Mouse (Mus musculus) gastrocnemius, adult 2 months (tissue): ENCODE measurements around the gene Mfsd8. TPM values are rescaled to one million over a fixed set of nuclear protein-coding genes. Genes with fewer than 3 reads are reported as not detected.
A peak's percentile ranks its signal among the peaks of the same experiment; 100 is the strongest.
"Not testable (repeated sequence)": the region's sequence is repeated elsewhere in the genome, so short reads cannot be mapped to it uniquely, and the experiment has no call there.

Experiments used
- DNase-seq: peaks from one replicate; pipeline ENCODE4 v3.0.0; 2022
- H3K27ac ChIP-seq: fragments of 200-600 bp; 2 replicates; pipeline ENCODE4 v1.8.1; 2022; ENCODE audit warnings: mild to moderate bottlenecking
- H3K4me3 ChIP-seq: fragments of 200-600 bp; 2 replicates; pipeline ENCODE4 v1.8.1; 2022; ENCODE audit warnings: mild to moderate bottlenecking, moderate library complexity
- CTCF ChIP-seq: fragments of 200-600 bp; IDR thresholded peaks from 2 replicates; pipeline ENCODE4 v1.8.1; 2022; ENCODE audit warnings: antibody characterized with exemption, mild to moderate bottlenecking, moderate library complexity
- intact Hi-C: fragments of 180-260 bp; cut with DNase I; formaldehyde crosslinking; loops from one replicate; pipeline ENCODE4 v1.15.1; 2025
- long read RNA-seq, 2 experiments: library from polyadenylated mRNA; stranded (forward); transcript quantifications; one replicate each; pipeline ENCODE4 v2.0.0; 2021
- total RNA-seq, 2 experiments: library from RNA; stranded (reverse); gene quantifications; 2 replicates each; pipeline ENCODE4 v1.2.3; 2021

The Mfsd8 gene
- total RNA-seq, result 10 to 100 TPM; 15.6 to 21.0 TPM
- long read RNA-seq, experiment 1, transcript Mfsd8-201 (12 exons, 3,151 nt), result major isoform, 45 of 53 reads
- long read RNA-seq, experiment 1, partial matches to known transcripts, result 0 of 53 reads
- long read RNA-seq, experiment 1, other reads (novel, unspliced or antisense), result 8 of 53 reads
- long read RNA-seq, experiment 2, transcript Mfsd8-201 (12 exons, 3,151 nt), result major isoform, 32 of 46 reads
- long read RNA-seq, experiment 2, partial matches to known transcripts, result 1 of 46 reads
- long read RNA-seq, experiment 2, other reads (novel, unspliced or antisense), result 12 of 46 reads

DNA sequence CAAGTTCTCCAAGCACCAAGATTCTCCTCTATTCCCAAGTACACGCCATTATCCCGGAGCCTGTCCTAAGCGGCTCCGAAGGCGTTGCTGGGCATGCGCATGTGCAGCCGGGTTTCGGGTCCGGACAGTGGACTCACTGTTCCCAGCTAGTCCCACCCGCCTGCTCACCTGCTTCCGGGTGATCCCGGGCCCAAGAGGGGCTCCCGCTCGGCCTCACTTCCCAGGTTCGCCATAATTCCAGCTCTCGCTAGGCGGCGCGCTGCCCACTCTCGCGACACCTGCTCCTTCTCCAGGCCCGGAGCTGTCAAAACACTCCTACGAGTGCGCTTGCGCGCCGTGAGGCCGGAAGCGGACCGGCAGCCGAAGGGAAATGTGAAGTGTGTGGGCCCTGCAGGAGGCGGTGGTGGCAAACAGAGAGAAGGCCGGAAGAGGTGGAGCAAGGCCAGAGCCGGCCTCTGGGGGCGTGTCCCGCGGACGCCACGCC lies at the start of gene Mfsd8:
TSS of gene Mfsd8 (minus strand) at position 414 of the 484 bp plus-strand sequence.
- peak; percentile 97 for DNase-seq
- Histone ChIP-seq H3K27ac (peak within 1 kb of the TSS; percentile 89), H3K4me3 (peak within 1 kb of the TSS; percentile 80)
- peak; percentile 62 for TF ChIP-seq CTCF
- intact Hi-C loops, result loop anchor here (2.0 kb wide), 1 partner anchor 46 kb away; the partner anchor contains the start of gene Plk4

DNA sequence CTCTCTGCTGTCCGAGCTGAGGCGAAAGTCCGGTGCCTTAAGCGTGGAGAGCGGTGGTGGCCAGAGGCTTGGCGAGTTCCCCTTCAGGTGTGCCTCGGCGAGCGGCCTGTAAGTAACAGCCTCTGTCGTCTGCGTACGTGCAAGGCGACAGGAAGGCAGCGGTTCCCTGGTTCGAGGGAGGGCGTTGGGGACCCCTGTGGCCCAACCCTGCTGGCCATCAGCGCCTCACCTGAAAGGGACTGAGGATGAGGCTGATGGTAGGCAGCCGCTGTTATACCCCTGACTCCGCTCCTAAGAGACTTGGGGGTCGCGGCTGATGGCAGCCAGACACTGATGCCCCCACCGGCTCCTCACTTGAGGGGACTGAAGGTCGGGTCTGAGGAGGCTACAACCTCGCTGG lies 47.6 kb upstream of the Mfsd8 start:
- peak; percentile 36 for DNase-seq
- intact Hi-C loops, result loop anchor here (2.0 kb wide), 1 partner anchor 54 kb away; the partner anchor contains the start of gene Larp1b

DNA sequence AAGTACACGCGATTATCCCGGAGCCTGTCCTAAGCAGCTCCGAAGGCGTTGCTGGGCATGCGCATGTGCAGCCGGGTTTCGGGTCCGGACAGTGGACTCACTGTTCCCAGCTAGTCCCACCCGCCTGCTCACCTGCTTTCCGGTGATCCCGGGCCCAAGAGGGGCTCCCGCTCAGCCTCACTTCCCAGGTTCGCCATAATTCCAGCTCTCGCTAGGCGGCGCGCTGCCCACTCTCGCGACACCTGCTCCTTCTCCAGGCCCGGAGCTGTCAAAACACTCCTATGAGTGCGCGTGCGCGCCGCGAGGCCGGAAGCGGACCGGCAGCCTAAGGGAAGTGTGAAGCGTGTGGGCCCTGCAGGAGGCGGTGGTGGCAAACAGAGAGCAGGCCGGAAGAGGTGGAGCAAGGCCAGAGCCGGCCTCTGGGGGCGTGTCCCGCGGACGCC lies 47.2 kb upstream of the Mfsd8 start:
- TF ChIP-seq CTCF, result peak; percentile 60
- intact Hi-C loops, result loop anchor here (2.0 kb wide), 1 partner anchor 55 kb away; the partner anchor contains the start of gene Larp1b
- H3K4me3 ChIP-seq, result peak overlapping the region; percentile 82
- peak; percentile 99 for DNase-seq
- peak overlapping the region; percentile 86 for H3K27ac ChIP-seq

More for the DNA sequence above, 47.6 kb upstream of the Mfsd8 start:
- Histone ChIP-seq H3K27ac (peak overlapping the region; percentile 90), H3K4me3 (peak overlapping the region; percentile 82)

DNA sequence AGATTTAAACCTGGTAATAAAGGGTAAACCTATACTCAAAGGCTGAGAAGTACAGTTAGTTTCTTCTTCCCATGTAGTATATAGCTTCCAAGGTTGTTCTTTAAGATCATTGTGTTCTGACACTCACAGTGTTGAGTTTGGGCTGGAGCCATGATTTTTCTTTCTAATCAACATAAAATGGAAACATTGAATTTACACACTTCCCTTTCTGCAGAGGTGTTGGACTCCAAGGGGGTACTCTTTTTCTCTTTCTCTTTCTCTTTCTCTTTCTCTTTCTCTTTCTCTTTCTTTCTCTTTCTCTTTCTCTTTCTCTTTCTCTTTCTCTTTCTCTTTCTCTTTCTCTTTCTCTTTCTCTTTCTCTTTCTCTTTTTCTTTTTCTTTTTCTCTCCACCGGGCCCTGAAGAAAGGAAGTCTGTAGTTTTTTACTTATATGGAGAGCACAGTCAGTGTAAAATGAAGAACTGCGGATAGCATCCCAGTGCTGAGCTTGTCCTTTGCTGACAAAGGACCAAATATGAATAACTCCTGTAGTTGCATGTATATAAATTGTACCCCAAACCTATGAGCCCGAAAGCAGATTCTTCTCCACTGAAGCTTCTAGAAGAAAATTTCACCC lies 6.5 kb upstream of the Mfsd8 start:
- intact Hi-C loops, H3K4me3 ChIP-seq: not testable (repeated sequence)

DNA sequence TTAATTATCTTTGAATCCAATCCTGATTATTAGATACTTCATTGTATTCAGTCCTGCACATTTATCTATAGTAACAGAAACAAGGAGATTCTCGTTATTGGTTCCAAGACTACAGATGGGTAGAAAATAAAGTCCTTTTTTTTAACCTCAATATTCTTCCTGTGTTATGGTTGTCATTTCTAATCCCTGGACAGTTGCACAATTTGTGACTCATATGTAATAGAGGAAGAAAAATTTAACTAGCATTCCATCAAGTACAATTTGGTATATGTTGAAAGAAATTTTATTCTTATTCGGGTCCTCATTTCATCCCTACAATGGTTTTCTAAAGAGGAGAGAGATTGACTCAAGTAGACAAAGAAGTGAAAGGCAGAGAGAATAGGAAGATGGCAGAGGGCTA lies 1.2 kb upstream of the Mfsd8 start:
- not testable (repeated sequence) for H3K27ac ChIP-seq, DNase-seq, H3K4me3 ChIP-seq
- intact Hi-C loops, result loop anchor here (2.0 kb wide), 1 partner anchor 47 kb away; the partner anchor contains the start of gene Plk4

More for the DNA sequence above, 6.5 kb upstream of the Mfsd8 start:
- not testable (repeated sequence) for H3K27ac ChIP-seq, DNase-seq

DNA sequence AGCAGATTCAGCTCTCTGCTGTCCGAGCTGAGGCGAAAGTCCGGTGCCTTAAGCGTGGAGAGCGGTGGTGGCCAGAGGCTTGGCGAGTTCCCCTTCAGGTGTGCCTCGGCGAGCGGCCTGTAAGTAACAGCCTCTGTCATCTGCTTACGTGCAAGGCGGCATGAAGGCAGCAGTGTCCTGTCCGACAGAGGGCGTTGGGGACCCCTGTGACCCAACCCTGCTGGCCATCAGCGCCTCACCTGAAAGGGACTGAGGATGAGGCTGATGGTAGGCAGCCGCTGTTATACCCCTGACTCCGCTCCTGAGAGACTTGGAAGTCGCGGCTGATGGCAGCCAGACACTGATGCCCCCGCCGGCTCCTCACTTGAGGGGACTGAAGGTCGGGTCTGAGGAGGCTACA lies 332 bp upstream of the Mfsd8 start:
- intact Hi-C loops, result loop anchor here (2.0 kb wide), 1 partner anchor 46 kb away; the partner anchor contains the start of gene Plk4
- H3K27ac ChIP-seq, result peak overlapping the region; percentile 88
- TF ChIP-seq CTCF, result peak; percentile 24
- DNase-seq, result peak; percentile 65
- H3K4me3 ChIP-seq, result peak overlapping the region; percentile 80

DNA sequence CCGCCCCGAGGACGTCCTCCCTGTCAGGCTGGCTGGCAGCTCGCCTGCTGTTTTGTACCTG lies 101 bp upstream of the Mfsd8 start, which contains the start of gene Abhd18:
TSS of gene Abhd18 (plus strand) at position 14 of the 61 bp plus-strand sequence.
- Histone ChIP-seq H3K4me3 (peak within 1 kb of the TSS; percentile 80), H3K27ac (peak within 1 kb of the TSS; percentile 89)
- intact Hi-C loops, result loop anchor here (2.0 kb wide), 1 partner anchor 46 kb away; the partner anchor contains the start of gene Plk4
- DNase-seq, result not testable (repeated sequence)

DNA sequence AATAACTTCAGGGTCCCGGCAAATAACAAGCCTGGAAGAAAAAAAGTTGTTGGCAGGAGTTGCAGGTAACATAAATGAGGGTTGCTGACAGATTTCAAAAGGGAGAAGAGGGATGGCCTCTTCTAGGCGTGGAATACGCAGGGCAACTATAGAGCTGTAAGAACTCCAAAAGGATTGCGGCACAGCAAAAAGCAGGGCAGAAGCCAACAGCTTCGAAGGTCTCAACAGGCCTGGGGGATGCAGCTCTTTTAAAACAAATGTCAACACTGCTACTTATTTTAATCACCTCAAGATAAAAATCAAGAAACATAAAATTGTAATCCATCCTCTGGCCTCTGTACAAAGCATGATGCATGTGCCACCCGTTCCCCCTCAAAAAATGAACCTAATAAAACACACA lies 1.2 kb downstream of the Mfsd8 start:
- DNase-seq, intact Hi-C loops: not testable (repeated sequence)
- peak overlapping the region; percentile 89 for H3K27ac ChIP-seq
- H3K4me3 ChIP-seq, result peak overlapping the region; percentile 80

DNA sequence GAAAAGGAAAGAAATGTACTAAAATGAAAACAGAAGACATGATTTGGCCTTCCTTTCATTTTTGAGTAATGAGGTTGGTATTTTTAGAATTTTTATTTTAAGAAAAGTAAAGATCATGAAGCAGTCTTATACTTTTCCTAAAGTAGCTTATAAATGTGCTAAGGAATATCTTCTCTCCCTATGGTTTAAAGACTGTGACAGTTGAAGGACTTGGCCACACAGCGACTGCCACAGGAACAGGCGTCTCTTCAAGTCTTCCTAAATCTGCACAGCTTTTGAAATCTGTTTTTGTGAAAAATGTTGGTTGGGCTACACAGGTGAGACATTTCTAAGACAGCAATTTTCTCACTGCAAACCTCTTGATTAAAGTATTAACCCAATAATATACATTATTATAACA lies 33.4 kb downstream of the Mfsd8 start:
- no peak for DNase-seq
- no peak for TF ChIP-seq CTCF
- Histone ChIP-seq H3K4me3 (no peak overlapping the region), H3K27ac (no peak overlapping the region)
- intact Hi-C loops, result no loop called here

DNA sequence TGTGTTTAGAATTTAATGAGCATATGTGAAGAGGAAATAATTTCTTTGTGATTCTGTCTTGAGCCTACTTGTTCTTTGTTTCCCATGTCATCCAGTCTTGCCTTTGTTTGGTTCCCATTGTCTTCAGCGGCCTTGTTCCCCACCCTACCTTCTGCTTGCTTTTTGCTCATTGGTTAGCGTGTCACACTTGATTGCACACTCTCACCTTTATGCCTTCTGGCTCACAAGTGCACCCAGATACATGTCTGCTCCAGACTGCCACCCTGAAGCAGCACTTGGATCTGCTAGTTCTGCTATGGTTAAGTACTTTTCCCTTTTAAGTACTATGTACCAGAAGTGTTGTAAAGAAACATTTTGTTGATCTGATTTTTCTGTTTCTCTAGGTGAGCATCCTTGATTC lies 36.8 kb downstream of the Mfsd8 start:
- no peak for TF ChIP-seq CTCF
- intact Hi-C loops, result no loop called here
- DNase-seq, result no peak

DNA sequence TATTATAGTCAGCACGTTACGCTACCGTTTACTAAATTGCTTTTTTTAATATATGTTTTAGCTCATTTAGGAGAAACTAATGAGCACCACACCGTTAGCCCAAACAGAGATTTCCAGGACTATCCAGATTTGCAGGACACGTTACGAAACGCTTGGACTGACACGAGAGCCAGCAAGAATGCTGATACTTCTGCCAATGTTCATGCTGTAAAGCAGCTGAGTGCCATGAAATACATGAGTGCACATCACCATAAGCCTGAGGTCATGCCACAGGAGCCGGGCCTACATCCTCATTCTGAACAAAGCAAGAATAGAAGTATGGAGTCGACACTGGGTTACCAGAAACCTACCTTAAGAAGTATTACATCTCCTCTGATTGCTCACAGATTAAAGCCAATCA lies 38.0 kb downstream of the Mfsd8 start:
- Histone ChIP-seq H3K27ac (no peak overlapping the region), H3K4me3 (no peak overlapping the region)
- TF ChIP-seq CTCF, result no peak
- DNase-seq, result no peak
- intact Hi-C loops, result no loop called here

More for the DNA sequence above, 36.8 kb downstream of the Mfsd8 start:
- H3K4me3 ChIP-seq, result no peak overlapping the region
- no peak overlapping the region for H3K27ac ChIP-seq

DNA sequence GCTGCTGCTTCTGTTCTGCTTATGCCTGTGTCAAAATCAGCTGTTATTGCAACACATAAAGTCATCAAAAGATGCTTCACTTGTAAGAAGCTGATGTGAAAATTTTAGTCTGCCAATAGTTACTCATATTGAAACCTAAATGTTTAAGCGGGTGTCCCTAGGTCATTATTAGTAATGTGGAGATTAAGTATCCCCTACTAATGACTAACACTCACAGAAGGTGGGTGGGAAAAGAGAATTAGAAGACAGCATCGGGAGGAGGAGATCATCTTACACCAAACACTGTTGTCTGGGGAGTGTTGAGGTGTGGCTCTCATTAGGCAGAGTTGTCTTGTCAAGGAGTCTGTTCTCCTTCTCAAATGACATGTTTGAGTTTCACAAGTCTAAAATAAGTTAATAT lies 39.8 kb downstream of the Mfsd8 start:
- Histone ChIP-seq H3K4me3 (no peak overlapping the region), H3K27ac (no peak overlapping the region)
- no peak for DNase-seq
- TF ChIP-seq CTCF, result no peak
- intact Hi-C loops, result no loop called here

DNA sequence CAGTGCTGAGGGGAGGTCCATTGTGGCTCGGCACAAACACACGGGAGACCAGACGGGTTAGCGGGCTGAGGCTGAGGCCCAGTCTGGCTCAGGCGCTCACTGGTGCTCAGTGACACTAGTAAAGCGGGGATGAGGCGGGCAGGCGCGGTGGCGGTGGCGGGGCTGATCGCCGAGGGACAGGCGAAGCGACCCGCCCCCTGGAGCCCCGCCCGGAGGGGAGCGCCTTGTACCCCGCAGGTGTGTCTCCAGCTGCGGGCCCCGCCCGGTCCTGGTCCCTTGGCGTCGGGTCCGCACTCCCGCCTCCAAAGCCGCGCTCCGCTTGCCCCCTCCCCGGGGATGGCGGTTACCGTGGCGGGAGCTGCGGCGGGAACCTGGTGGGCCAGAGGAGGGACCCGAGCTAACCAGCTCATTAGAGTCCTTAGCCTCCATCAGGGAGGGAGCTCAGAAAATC lies 46.3 kb downstream of the Mfsd8 start:
- TF ChIP-seq CTCF, result no peak
- H3K4me3 ChIP-seq, result peak overlapping the region; percentile 95
- peak; percentile 56 for DNase-seq
- intact Hi-C loops, result loop anchor here (2.0 to 5.0 kb wide), 2 partner anchors 46 to 53 kb away; partner anchors contain the start of genes Abhd18 and Mfsd8
- peak overlapping the region; percentile 89 for H3K27ac ChIP-seq
